Mouse (Mus musculus) myocyte (in vitro differentiated cells): ENCODE data around the gene Flot2.
"Not testable (repeated sequence)": the region's sequence is repeated elsewhere in the genome, so short reads cannot be mapped to it uniquely, and the experiment has no call there.

Experiments used
- MYOG ChIP-seq, 3 experiments: IDR thresholded peaks; one replicate each; pipeline ENCODE4 v1.6.1; 2011; ENCODE audit warnings: control low read depth in 2 of 3, low read depth in 2 of 3, mild to moderate bottlenecking in 2 of 3; ENCODE audit not compliant: insufficient read length in 2 of 3, control insufficient read depth in 1 of 3, insufficient read depth in 1 of 3
- POLR2A ChIP-seq: IDR thresholded peaks from one replicate; pipeline ENCODE4 v1.6.1; 2011; ENCODE audit warnings: low read depth, mild to moderate bottlenecking, control low read depth, moderate library complexity; ENCODE audit not compliant: insufficient read length

DNA sequence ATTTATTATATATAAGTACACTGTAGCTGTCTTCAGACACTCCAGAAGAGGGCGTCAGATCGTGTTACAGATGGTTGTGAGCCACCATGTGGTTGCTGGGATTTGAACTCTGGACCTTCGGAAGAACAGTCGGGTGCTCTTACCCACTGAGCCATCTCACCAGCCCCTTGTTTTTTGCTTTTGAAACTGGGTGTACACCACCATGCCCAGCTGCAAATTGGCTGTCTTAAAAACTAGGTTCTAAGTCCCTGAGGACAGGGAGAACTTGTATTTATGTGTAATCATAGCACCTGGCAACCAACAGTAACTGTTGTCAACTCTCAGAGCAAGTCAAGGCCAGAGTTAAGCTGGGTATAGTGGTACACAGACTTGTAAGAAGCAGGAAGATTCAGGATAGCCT is 10.9 kb downstream of the Flot2 start:
- TF ChIP-seq POLR2A; MYOG (IDR thresholded peaks at IDR 0.05; ENCODE audit: control insufficient read depth in 1 of 3, insufficient read depth in 1 of 3, insufficient read length in 2 of 3, low read depth in 2 of 3): not testable (repeated sequence)
